Mouse (Mus musculus): ENCODE measurements around the gene Pdia3. TPM values are rescaled to one million over a fixed set of nuclear protein-coding genes. Genes with fewer than 3 reads are reported as not detected.

Gene Pdia3
- polyA plus RNA-seq, 1 experiment from 2014 or later, result 320 TPM

GRCm38 (mm10) chr2:121415591-121415990 lies 2.0 kb downstream of the Pdia3 start:
- Histone ChIP-seq H3K27ac (no peak overlapping the region), H3K4me3 (peak overlapping the region; percentile 99), H3K4me2 (peak overlapping the region; percentile 78), H3K9me3 (replicated peaks) (no peaks in the 10 kb centered on the region), H3K4me1 (peaks cover 39% of the 10 kb centered on the region), H3K36me3 (ENCODE audit: poor library complexity, severe bottlenecking) (peaks cover 28% of the 10 kb centered on the region), H3K9ac (peak overlapping the region; percentile 97), H3K27me3 (no peaks in the 10 kb centered on the region)
- 88% methylated on average over 3 of the region's 3 CpGs for WGBS
- no peak for ATAC-seq

DNA sequence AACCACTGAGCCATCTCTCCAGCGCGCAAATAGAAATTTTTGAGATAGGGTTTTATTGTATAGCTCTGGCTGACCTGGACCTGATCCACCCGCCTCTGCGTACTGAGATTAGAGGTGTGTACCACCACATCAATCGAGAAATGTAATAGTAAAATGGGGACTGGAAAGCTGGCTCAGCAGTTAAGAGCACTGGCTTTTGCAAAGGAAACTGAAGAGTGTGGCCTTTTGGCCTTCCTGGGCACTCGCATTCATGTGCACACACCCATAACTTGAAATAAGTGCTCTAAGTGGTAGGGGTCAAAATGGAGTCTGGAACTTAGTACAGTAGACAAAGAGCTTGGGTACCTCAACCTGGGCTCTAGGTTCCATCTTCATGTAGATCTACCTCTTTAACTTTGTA lies 2.8 kb downstream of the Pdia3 start:
- WGBS, result 90% methylated on average over 6 of the region's 6 CpGs
- peaks cover 33% of the 10 kb centered on the region for H3K36me3 ChIP-seq (ENCODE audit: poor library complexity, severe bottlenecking)
- no peaks in the 10 kb centered on the region for H3K27me3 ChIP-seq
- no peak overlapping the region for H3K4me3 ChIP-seq
- no peak overlapping the region for H3K27ac ChIP-seq
- peaks cover 39% of the 10 kb centered on the region for H3K4me1 ChIP-seq
- H3K4me2 ChIP-seq, result peak overlapping the region; percentile 78
- ATAC-seq, result no peak
- H3K9ac ChIP-seq, result no peak overlapping the region
- H3K9me3 ChIP-seq (replicated peaks), result no peaks in the 10 kb centered on the region

- Histone ChIP-seq H3K27me3 (no peaks in the 10 kb centered on the region), H3K4me2 (no peak overlapping the region), H3K4me3 (no peak overlapping the region), H3K9me3 (replicated peaks) (no peaks in the 10 kb centered on the region), H3K36me3 (ENCODE audit: poor library complexity, severe bottlenecking) (peaks cover 50% of the 10 kb centered on the region), H3K4me1 (peaks cover 27% of the 10 kb centered on the region), H3K27ac (no peak overlapping the region), H3K9ac (no peak overlapping the region)
- 90% methylated on average over 3 of the region's 3 CpGs for WGBS
- no peak for ATAC-seq
These were observed 4.9 kb downstream of the Pdia3 start for GRCm38 (mm10) chr2:121418476-121418875.

- 95% methylated on average over 2 of the region's 2 CpGs for WGBS
- ATAC-seq, result no peak
- H3K4me3 ChIP-seq, result no peak overlapping the region
- no peaks in the 10 kb centered on the region for H3K27me3 ChIP-seq
- no peak overlapping the region for H3K27ac ChIP-seq
- H3K4me2 ChIP-seq, result no peak overlapping the region
- H3K9me3 ChIP-seq (replicated peaks), result no peaks in the 10 kb centered on the region
- no peak overlapping the region for H3K9ac ChIP-seq
- H3K4me1 ChIP-seq, result no peaks in the 10 kb centered on the region
- peaks cover 84% of the 10 kb centered on the region for H3K36me3 ChIP-seq (ENCODE audit: poor library complexity, severe bottlenecking)
These were observed 9.6 kb downstream of the Pdia3 start for GRCm38 (mm10) chr2:121423166-121423565.

DNA sequence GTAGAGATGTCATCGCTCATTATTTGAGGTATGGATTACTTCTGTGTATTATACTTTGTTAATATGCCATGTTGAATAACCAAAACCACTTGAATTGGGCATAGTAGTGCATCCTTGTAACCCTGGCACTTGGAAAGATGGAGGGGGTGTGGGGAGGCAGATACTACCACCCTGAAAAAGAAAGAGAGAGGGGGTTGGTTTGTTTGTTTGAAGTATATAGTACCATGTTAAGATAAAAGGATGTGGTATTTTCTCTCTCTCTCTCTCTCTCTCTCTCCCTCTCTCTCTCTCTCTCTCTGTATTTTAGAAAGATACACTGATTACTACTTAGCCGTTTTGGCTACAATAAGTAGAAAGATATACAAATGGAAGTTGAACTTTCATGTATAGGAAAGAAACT lies 12.3 kb downstream of the Pdia3 start:
- ATAC-seq, result no peak
- Histone ChIP-seq H3K27me3 (no peaks in the 10 kb centered on the region), H3K4me2 (no peak overlapping the region), H3K27ac (no peak overlapping the region), H3K36me3 (ENCODE audit: poor library complexity, severe bottlenecking) (peaks cover 93% of the 10 kb centered on the region), H3K4me3 (no peak overlapping the region), H3K9ac (no peak overlapping the region), H3K9me3 (replicated peaks) (no peaks in the 10 kb centered on the region), H3K4me1 (no peaks in the 10 kb centered on the region)
- whole genome bisulfite sequencing, result 98% methylated on average over 2 of the region's 2 CpGs

- H3K27ac ChIP-seq, result no peak overlapping the region
- H3K36me3 ChIP-seq (ENCODE audit: poor library complexity, severe bottlenecking), result peaks cover 97% of the 10 kb centered on the region
- H3K4me1 ChIP-seq, result no peaks in the 10 kb centered on the region
- H3K9ac ChIP-seq, result no peak overlapping the region
- H3K4me3 ChIP-seq, result no peak overlapping the region
- 98% methylated on average over 1 of the region's 1 CpGs for WGBS
- no peak for ATAC-seq
- no peaks in the 10 kb centered on the region for H3K9me3 ChIP-seq (replicated peaks)
- no peak overlapping the region for H3K4me2 ChIP-seq
- H3K27me3 ChIP-seq, result no peaks in the 10 kb centered on the region
These were observed 21.3 kb downstream of the Pdia3 start for GRCm38 (mm10) chr2:121434854-121435253.

- Histone ChIP-seq H3K36me3 (ENCODE audit: poor library complexity, severe bottlenecking) (peaks cover 51% of the 10 kb centered on the region), H3K4me3 (no peak overlapping the region), H3K27me3 (peaks cover 20% of the 10 kb centered on the region), H3K4me1 (peaks cover 16% of the 10 kb centered on the region), H3K27ac (no peak overlapping the region), H3K9me3 (replicated peaks) (no peaks in the 10 kb centered on the region), H3K9ac (no peak overlapping the region), H3K4me2 (no peak overlapping the region)
- ATAC-seq, result no peak
- 74% methylated on average over 4 of the region's 4 CpGs for WGBS
These were observed 26.2 kb downstream of the Pdia3 start for GRCm38 (mm10) chr2:121439746-121440145.

DNA sequence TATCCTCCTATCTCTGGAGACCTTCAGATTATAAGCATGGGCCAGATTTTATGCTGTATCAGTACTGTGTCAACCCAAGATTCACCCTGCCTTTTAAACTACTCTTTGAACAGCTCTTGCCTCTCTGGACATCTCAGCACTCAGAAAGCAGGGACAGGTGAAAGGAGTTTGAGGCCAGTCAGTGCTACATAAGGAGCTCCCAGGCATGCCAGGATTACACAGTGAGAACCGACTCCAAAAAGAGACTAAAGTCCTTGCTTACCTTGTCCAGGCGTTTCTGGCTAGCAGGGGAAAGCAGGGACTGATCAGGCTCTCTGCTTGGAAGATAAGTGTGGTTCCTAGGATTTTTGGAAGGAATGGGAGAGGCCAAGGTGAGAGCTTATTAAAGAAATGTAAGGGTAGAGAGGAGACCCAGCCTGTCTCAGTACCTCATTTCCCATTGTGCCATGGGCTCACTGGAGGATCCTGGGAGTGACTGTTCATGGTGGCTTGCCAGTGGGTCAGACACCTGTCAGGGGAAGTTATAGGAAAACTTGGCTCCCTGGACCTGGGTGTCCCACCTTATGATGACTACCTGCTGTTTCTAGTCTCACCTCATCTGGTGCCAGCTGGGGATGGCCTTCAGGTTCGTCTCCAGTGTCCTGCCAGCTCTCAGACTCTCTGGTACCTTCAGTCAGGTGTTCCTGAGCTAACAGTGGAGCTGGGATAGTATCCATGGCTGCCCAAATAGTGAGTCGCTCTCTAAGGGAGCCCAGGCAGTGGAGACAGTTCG lies 27.4 kb downstream of the Pdia3 start:
- WGBS, result 61% methylated on average over 5 of the region's 5 CpGs
- no peak for ATAC-seq
- Histone ChIP-seq H3K4me1 (peaks cover 16% of the 10 kb centered on the region), H3K9me3 (replicated peaks) (no peaks in the 10 kb centered on the region), H3K27ac (no peak overlapping the region), H3K9ac (no peak overlapping the region), H3K36me3 (ENCODE audit: poor library complexity, severe bottlenecking) (peaks cover 39% of the 10 kb centered on the region), H3K4me2 (no peak overlapping the region), H3K27me3 (peaks cover 20% of the 10 kb centered on the region), H3K4me3 (no peak overlapping the region)

GRCm38 (mm10) chr2:121441800-121442199 lies 28.2 kb downstream of the Pdia3 start:
- ATAC-seq, result no peak
- peak overlapping the region; percentile 50 for H3K9ac ChIP-seq
- no peaks in the 10 kb centered on the region for H3K9me3 ChIP-seq (replicated peaks)
- peaks cover 16% of the 10 kb centered on the region for H3K4me1 ChIP-seq
- H3K27ac ChIP-seq, result no peak overlapping the region
- H3K4me3 ChIP-seq, result peak overlapping the region; percentile 36
- H3K27me3 ChIP-seq, result peaks cover 20% of the 10 kb centered on the region
- 9% methylated on average over 11 of the region's 11 CpGs for WGBS
- peak overlapping the region; percentile 76 for H3K4me2 ChIP-seq
- H3K36me3 ChIP-seq (ENCODE audit: poor library complexity, severe bottlenecking), result peaks cover 34% of the 10 kb centered on the region

DNA sequence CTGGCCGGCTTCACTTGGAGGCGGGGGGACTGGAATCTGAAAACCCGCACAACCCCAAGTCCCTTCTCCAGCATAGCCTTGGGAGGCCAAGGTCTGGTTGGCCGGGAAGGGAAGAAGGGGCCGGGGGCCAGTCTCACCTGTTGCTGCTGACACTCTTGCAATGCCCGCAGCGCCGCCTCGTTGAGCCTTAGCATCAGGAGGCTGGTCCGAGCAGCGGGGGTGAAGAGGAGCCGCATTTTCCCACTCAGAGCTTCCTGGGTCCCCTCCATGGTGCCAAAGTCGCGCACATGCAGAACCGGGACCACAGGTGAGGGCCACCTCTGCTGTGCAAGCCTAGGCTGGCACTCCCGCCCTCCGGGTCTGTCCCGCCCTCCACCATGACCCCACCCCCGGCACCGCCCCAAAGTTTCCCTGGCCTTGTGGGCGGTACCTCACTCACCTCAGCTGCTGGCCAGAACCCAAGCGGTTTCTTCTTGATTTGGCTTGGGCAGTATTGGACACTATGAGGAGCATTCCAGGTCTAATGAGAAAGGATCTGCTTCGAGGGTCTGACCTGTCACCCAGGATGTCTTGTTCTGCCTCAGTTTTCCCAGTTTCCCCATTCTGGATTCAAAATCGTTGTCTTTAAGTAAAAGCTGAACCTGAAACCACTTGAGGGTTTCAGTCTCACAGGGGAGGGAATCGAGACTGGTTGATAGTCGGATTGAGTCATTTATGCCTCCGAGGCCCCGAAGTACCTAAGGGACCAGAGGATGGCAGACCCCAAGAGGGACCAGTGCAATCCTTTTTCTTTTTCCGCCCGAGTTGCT lies 28.9 kb downstream of the Pdia3 start:
- peaks cover 20% of the 10 kb centered on the region for H3K27me3 ChIP-seq
- H3K4me2 ChIP-seq, result peak overlapping the region; percentile 76
- WGBS, result 2% methylated on average over 30 of the region's 30 CpGs
- H3K9ac ChIP-seq, result peak overlapping the region; percentile 50
- H3K27ac ChIP-seq, result no peak overlapping the region
- peaks cover 16% of the 10 kb centered on the region for H3K4me1 ChIP-seq
- peak; percentile 43; the same call in 1 of the 2 replicates for ATAC-seq
- peak overlapping the region; percentile 36 for H3K4me3 ChIP-seq
- peaks cover 27% of the 10 kb centered on the region for H3K36me3 ChIP-seq (ENCODE audit: poor library complexity, severe bottlenecking)
- H3K9me3 ChIP-seq (replicated peaks), result no peaks in the 10 kb centered on the region

DNA sequence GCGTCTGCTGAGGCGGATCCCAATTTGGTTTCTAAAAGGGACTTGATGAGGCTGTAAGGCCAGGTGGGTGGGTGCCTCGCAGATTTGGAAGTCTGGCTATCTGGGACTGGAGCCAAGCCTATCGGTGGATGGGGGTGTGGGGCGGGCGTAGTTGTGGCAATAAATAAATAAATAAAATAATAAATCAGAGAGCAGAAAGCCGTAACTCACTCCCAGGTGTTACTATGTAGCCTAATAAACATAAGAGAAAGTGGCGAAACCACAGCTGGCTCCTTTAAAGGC lies 29.4 kb downstream of the Pdia3 start:
- H3K9ac ChIP-seq, result 0 out of 2 replicates have a peak overlapping the region, but pooled peaks have one; percentile 50
- H3K4me2 ChIP-seq, result peak overlapping the region; percentile 76
- H3K27me3 ChIP-seq, result peaks cover 20% of the 10 kb centered on the region
- no peaks in the 10 kb centered on the region for H3K9me3 ChIP-seq (replicated peaks)
- no peak overlapping the region for H3K27ac ChIP-seq
- H3K4me1 ChIP-seq, result peaks cover 16% of the 10 kb centered on the region
- H3K36me3 ChIP-seq (ENCODE audit: poor library complexity, severe bottlenecking), result peaks cover 22% of the 10 kb centered on the region
- no peak for ATAC-seq
- WGBS, result 14% methylated on average over 8 of the region's 8 CpGs
- peak overlapping the region; percentile 36 for H3K4me3 ChIP-seq

- H3K9ac ChIP-seq, result 0 out of 2 replicates have a peak within 1 kb of the TSS, but pooled peaks have one; percentile 50
- no peaks in the 10 kb centered on the region for H3K9me3 ChIP-seq (replicated peaks)
- H3K4me3 ChIP-seq, result no peak within 1 kb of the TSS
- WGBS, result 95% methylated on average over 1 of the region's 1 CpGs
- H3K4me1 ChIP-seq, result peaks cover 20% of the 10 kb centered on the region
- H3K4me2 ChIP-seq, result peak within 1 kb of the TSS; percentile 76
- H3K27ac ChIP-seq, result no peak within 1 kb of the TSS
- no peak for ATAC-seq
- peaks cover 10% of the 10 kb centered on the region for H3K36me3 ChIP-seq (ENCODE audit: poor library complexity, severe bottlenecking)
- peaks cover 20% of the 10 kb centered on the region for H3K27me3 ChIP-seq
These were observed 30.6 kb downstream of the Pdia3 start, which contains the start of gene Ell3 for GRCm38 (mm10) chr2:121444178-121444577. Ell3 (minus strand) TSS chr2:121444278.
